Mouse (Mus musculus) intestine, embryonic 16.5 days (tissue): ENCODE measurements around the gene Srpx2. TPM values are rescaled to one million over a fixed set of nuclear protein-coding genes. Genes with fewer than 3 reads are reported as not detected.

ENCODE experiments used
- ATAC-seq: fragments of 200-750 bp; cut with Nextera tagmentation; 2 replicates; pipeline ENCODE4 v1.8.0; 2017; ENCODE audit warnings: moderate TSS enrichment, moderate library complexity
- H3K27ac ChIP-seq: fragments of 300-500 bp; sonication (generic); 2 replicates; pipeline ENCODE4 v1.5.1; 2014; ENCODE audit warnings: mild to moderate bottlenecking, low read length
- H3K27me3 ChIP-seq: fragments of 300-500 bp; sonication (generic); replicated peaks from 2 replicates; pipeline ENCODE4 v1.6.1; 2014; ENCODE audit warnings: low read length, control low read depth, mixed read lengths; ENCODE audit not compliant: control insufficient read depth, insufficient read depth
- H3K36me3 ChIP-seq: fragments of 300-500 bp; sonication (generic); 2 replicates; pipeline ENCODE4 v1.6.1; 2014; ENCODE audit warnings: low read length, control low read depth; ENCODE audit not compliant: control insufficient read depth, insufficient read depth
- H3K4me1 ChIP-seq: fragments of 300-500 bp; sonication (generic); 2 replicates; pipeline ENCODE4 v1.6.1; 2014; ENCODE audit warnings: low read length, control low read depth, mixed read lengths; ENCODE audit not compliant: control insufficient read depth, insufficient read depth
- H3K4me2 ChIP-seq: fragments of 300-500 bp; sonication (generic); 2 replicates; pipeline ENCODE4 v1.6.1; 2014; ENCODE audit warnings: low read depth, low read length, control low read depth
- H3K4me3 ChIP-seq: fragments of 300-500 bp; sonication (generic); 2 replicates; pipeline ENCODE4 v1.5.1; 2014; ENCODE audit warnings: mild to moderate bottlenecking, low read length
- H3K9ac ChIP-seq: fragments of 300-500 bp; sonication (generic); 2 replicates; pipeline ENCODE4 v1.6.1; 2014; ENCODE audit warnings: low read depth, low read length
- H3K9me3 ChIP-seq: fragments of 300-500 bp; sonication (generic); 2 replicates; pipeline ENCODE4 v1.6.1; 2016; ENCODE audit warnings: low read length, control low read depth; ENCODE audit not compliant: control insufficient read depth
- WGBS: fragments of 180-500 bp; shearing (Covaris S2); extraction: QIAGEN DNeasy Blood & Tissue Kit; methylation state at CpG from one replicate; pipeline ENCODE4 v1.1.7; 2014; 5-methylcytosine and 5-hydroxymethylcytosine counted together
- polyA plus RNA-seq: library from polyadenylated mRNA; unstranded; fragments of >200 nt; fragmentation: Nextera tagmentation; extraction: Ambion mirVana; gene quantifications from 2 replicates; pipeline ENCODE4 v1.2.1, GENCODE M21; 2015

The Srpx2 gene
- polyA plus RNA-seq, 1 experiment from 2014 or later, result 11.7 TPM

GRCm38 (mm10) chrX:133926760-133927159 lies 18.5 kb downstream of the Srpx2 start:
- ATAC-seq, result no peak
- no peaks in the 10 kb centered on the region for H3K36me3 ChIP-seq
- H3K9me3 ChIP-seq, result no peaks in the 10 kb centered on the region
- no peak overlapping the region for H3K9ac ChIP-seq
- no peak overlapping the region for H3K4me3 ChIP-seq
- 63% methylated on average over 5 of the region's 5 CpGs for WGBS
- H3K27ac ChIP-seq, result no peak overlapping the region
- no peak overlapping the region for H3K4me2 ChIP-seq
- H3K4me1 ChIP-seq, result no peaks in the 10 kb centered on the region
- H3K27me3 ChIP-seq, result no peaks in the 10 kb centered on the region; the same call in 1 of the 2 replicates

GRCm38 (mm10) chrX:133931302-133932013 lies 23.2 kb downstream of the Srpx2 start:
- Histone ChIP-seq H3K4me1 (no peaks in the 10 kb centered on the region), H3K9ac (no peak overlapping the region), H3K4me2 (no peak overlapping the region), H3K27ac (no peak overlapping the region), H3K4me3 (no peak overlapping the region), H3K27me3 (no peaks in the 10 kb centered on the region), H3K9me3 (no peaks in the 10 kb centered on the region), H3K36me3 (no peaks in the 10 kb centered on the region)
- WGBS, result 65% methylated on average over 12 of the region's 12 CpGs
- peak; percentile 71 for ATAC-seq

- Histone ChIP-seq H3K9me3 (no peaks in the 10 kb centered on the region), H3K4me2 (no peak overlapping the region), H3K36me3 (no peaks in the 10 kb centered on the region), H3K4me1 (no peaks in the 10 kb centered on the region), H3K27ac (no peak overlapping the region), H3K27me3 (no peaks in the 10 kb centered on the region; the same call in 1 of the 2 replicates), H3K4me3 (no peak overlapping the region), H3K9ac (no peak overlapping the region)
- no peak for ATAC-seq
- WGBS, result 89% methylated on average over 4 of the region's 4 CpGs
Observed at GRCm38 (mm10) chrX:133936605-133937225, 28.5 kb downstream of the Srpx2 start.

- ATAC-seq, result no peak
- Histone ChIP-seq H3K9me3 (no peaks in the 10 kb centered on the region), H3K4me2 (no peak overlapping the region), H3K4me1 (no peaks in the 10 kb centered on the region), H3K36me3 (no peaks in the 10 kb centered on the region), H3K4me3 (no peak overlapping the region), H3K27me3 (no peaks in the 10 kb centered on the region; the same call in 1 of the 2 replicates), H3K9ac (no peak overlapping the region), H3K27ac (no peak overlapping the region)
- 38% methylated on average over 1 of the region's 1 CpGs for WGBS
Observed at GRCm38 (mm10) chrX:133939561-133939960, 31.3 kb downstream of the Srpx2 start.

GRCm38 (mm10) chrX:133947427-133947826 lies 39.2 kb downstream of the Srpx2 start:
- WGBS, result 28% methylated on average over 3 of the region's 3 CpGs
- no peaks in the 10 kb centered on the region for H3K36me3 ChIP-seq
- 0 out of 2 replicates have a peak, but pooled peaks have one; percentile 53 for ATAC-seq
- no peak overlapping the region for H3K9ac ChIP-seq
- H3K4me2 ChIP-seq, result no peak overlapping the region
- H3K27ac ChIP-seq, result no peak overlapping the region
- H3K4me3 ChIP-seq, result no peak overlapping the region
- no peaks in the 10 kb centered on the region for H3K27me3 ChIP-seq
- H3K9me3 ChIP-seq, result no peaks in the 10 kb centered on the region
- no peaks in the 10 kb centered on the region for H3K4me1 ChIP-seq

GRCm38 (mm10) chrX:133954661-133955060 lies 46.4 kb downstream of the Srpx2 start:
- Histone ChIP-seq H3K27ac (no peak overlapping the region), H3K4me3 (no peak overlapping the region), H3K27me3 (no peaks in the 10 kb centered on the region), H3K9me3 (no peaks in the 10 kb centered on the region), H3K36me3 (no peaks in the 10 kb centered on the region), H3K4me2 (no peak overlapping the region), H3K4me1 (no peaks in the 10 kb centered on the region), H3K9ac (no peak overlapping the region)
- ATAC-seq, result no peak
- WGBS, result 56% methylated on average over 7 of the region's 7 CpGs

GRCm38 (mm10) chrX:133960617-133961016 lies 52.4 kb downstream of the Srpx2 start:
- H3K9me3 ChIP-seq, result no peaks in the 10 kb centered on the region
- no peak overlapping the region for H3K4me3 ChIP-seq
- H3K4me1 ChIP-seq, result no peaks in the 10 kb centered on the region
- H3K9ac ChIP-seq, result no peak overlapping the region
- H3K4me2 ChIP-seq, result no peak overlapping the region
- H3K27me3 ChIP-seq, result no peaks in the 10 kb centered on the region
- ATAC-seq, result no peak
- no peak overlapping the region for H3K27ac ChIP-seq
- 61% methylated on average over 2 of the region's 2 CpGs for WGBS
- no peaks in the 10 kb centered on the region for H3K36me3 ChIP-seq

- no peaks in the 10 kb centered on the region for H3K4me1 ChIP-seq
- 72% methylated on average over 2 of the region's 2 CpGs for WGBS
- H3K4me3 ChIP-seq, result no peak overlapping the region
- H3K27ac ChIP-seq, result no peak overlapping the region
- H3K9me3 ChIP-seq, result no peaks in the 10 kb centered on the region
- ATAC-seq, result no peak
- H3K36me3 ChIP-seq, result no peaks in the 10 kb centered on the region
- H3K27me3 ChIP-seq, result no peaks in the 10 kb centered on the region
- no peak overlapping the region for H3K9ac ChIP-seq
- H3K4me2 ChIP-seq, result no peak overlapping the region
Observed at GRCm38 (mm10) chrX:133964615-133965014, 56.4 kb downstream of the Srpx2 start.

GRCm38 (mm10) chrX:133981231-133982002 lies 73.2 kb downstream of the Srpx2 start, which contains the start of gene Sytl4:
Gene Sytl4, minus strand, starts transcription at chrX:133981812.
- Histone ChIP-seq H3K4me3 (peak within 1 kb of the TSS; percentile 55), H3K27me3 (0 out of 2 replicates have a peak, but pooled peaks cover 5% of the 10 kb centered on the region), H3K4me1 (no peaks in the 10 kb centered on the region), H3K9ac (peak within 1 kb of the TSS; percentile 67), H3K36me3 (no peaks in the 10 kb centered on the region), H3K4me2 (peak within 1 kb of the TSS; percentile 73), H3K27ac (no peak within 1 kb of the TSS), H3K9me3 (no peaks in the 10 kb centered on the region)
- WGBS, result 18% methylated on average over 29 of the region's 29 CpGs
- ATAC-seq, result peak; percentile 84
